Mouse (Mus musculus) hindbrain, embryonic 12.5 days (tissue): ENCODE measurements around the gene Ap5m1. TPM values are rescaled to one million over a fixed set of nuclear protein-coding genes. Genes with fewer than 3 reads are reported as not detected.
"Not testable (repeated sequence)": the region's sequence is repeated elsewhere in the genome, so short reads cannot be mapped to it uniquely, and the experiment has no call there.

ENCODE experiments used
- ATAC-seq: fragments of 200-750 bp; cut with Nextera tagmentation; 2 replicates; pipeline ENCODE4 v1.8.0; 2017; ENCODE audit warnings: moderate TSS enrichment; ENCODE audit not compliant: low FRiP score
- H3K27ac ChIP-seq: fragments of 300-500 bp; sonication (generic); 2 replicates; pipeline ENCODE4 v1.5.1; 2016; ENCODE audit warnings: mild to moderate bottlenecking
- H3K27me3 ChIP-seq: fragments of 300-500 bp; sonication (generic); 2 replicates; pipeline ENCODE4 v1.6.1; 2016; ENCODE audit warnings: mild to moderate bottlenecking
- H3K36me3 ChIP-seq: fragments of 300-500 bp; sonication (generic); 2 replicates; pipeline ENCODE4 v1.6.1; 2016; ENCODE audit warnings: mild to moderate bottlenecking
- H3K4me1 ChIP-seq: fragments of 300-500 bp; sonication (generic); 2 replicates; pipeline ENCODE4 v1.6.1; 2016
- H3K4me2 ChIP-seq: fragments of 300-500 bp; sonication (generic); replicated peaks from 2 replicates; pipeline ENCODE4 v1.6.1; 2016; ENCODE audit warnings: mild to moderate bottlenecking
- H3K4me3 ChIP-seq: fragments of 300-500 bp; sonication (generic); 2 replicates; pipeline ENCODE4 v1.5.1; 2016; ENCODE audit warnings: mild to moderate bottlenecking
- H3K9ac ChIP-seq: fragments of 300-500 bp; sonication (generic); 2 replicates; pipeline ENCODE4 v1.6.1; 2016; ENCODE audit warnings: mild to moderate bottlenecking, moderate library complexity
- H3K9me3 ChIP-seq: fragments of 300-500 bp; sonication (generic); replicated peaks from 2 replicates; pipeline ENCODE4 v1.6.1; 2016; ENCODE audit warnings: mild to moderate bottlenecking
- WGBS: fragments of 180-500 bp; shearing (Covaris S2); methylation state at CpG from one replicate; pipeline ENCODE4 v1.1.7; 2016; 5-methylcytosine and 5-hydroxymethylcytosine counted together
- polyA plus RNA-seq: library from polyadenylated mRNA; unstranded; fragments of >200 nt; fragmentation: Nextera tagmentation; extraction: Ambion mirVana; gene quantifications from 2 replicates; pipeline ENCODE4 v1.2.1, GENCODE M21; 2016

The Ap5m1 gene
- polyA plus RNA-seq, 1 experiment from 2014 or later, result 31.1 TPM

DNA sequence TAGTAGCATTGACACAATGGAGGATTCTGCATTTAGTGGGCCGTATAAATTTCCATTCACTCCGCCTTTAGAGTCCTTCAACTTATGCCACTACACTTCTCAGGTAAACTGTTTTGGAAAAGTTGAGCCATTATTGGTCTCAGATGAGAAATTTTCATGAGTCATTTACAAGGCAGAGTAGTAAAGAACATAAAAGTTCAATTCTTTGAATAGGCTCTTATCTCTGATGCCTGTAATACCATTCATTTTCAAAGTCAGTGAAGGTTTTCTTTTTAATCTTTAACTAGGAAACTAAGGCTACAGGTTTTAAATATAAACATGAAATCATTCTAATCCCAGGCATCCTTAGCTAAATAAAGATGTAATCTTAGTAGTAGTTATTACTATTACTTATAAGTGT lies 12.9 kb downstream of the Ap5m1 start:
- Histone ChIP-seq H3K27me3 (no peaks in the 10 kb centered on the region), H3K4me1 (no peaks in the 10 kb centered on the region), H3K36me3 (peaks cover 27% of the 10 kb centered on the region), H3K4me3 (no peak overlapping the region), H3K27ac (no peak overlapping the region), H3K9me3 (no peaks in the 10 kb centered on the region), H3K4me2 (no peak overlapping the region), H3K9ac (no peak overlapping the region)
- 97% methylated on average over 2 of the region's 2 CpGs for WGBS
- ATAC-seq, result no peak

DNA sequence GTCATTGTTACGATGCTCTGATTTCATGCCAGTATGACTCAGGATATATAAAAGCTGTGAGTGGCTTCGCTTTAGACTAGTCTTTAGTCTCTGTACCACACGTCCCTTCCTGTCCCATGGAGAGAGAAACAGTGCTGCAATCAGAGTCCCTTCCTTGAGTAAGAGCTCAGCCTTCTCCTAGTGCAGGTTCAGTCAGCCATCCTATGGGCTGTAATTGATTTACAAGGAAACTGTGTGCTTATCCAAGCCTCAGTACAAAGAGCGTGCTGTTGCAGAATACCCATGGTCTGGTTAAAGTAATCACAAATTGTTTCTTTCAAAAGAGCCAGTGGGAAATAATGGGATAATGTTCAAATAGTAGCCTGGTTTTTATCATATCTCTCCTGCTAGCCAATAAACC lies 20.6 kb downstream of the Ap5m1 start:
- Histone ChIP-seq H3K9me3 (no peaks in the 10 kb centered on the region), H3K36me3 (peaks cover 21% of the 10 kb centered on the region; the same call in 1 of the 2 replicates), H3K27ac (no peak overlapping the region), H3K9ac (no peak overlapping the region), H3K4me1 (no peaks in the 10 kb centered on the region), H3K4me3 (no peak overlapping the region), H3K27me3 (no peaks in the 10 kb centered on the region), H3K4me2 (no peak overlapping the region)
- no peak for ATAC-seq
- 85% methylated on average over 4 of the region's 4 CpGs for WGBS

DNA sequence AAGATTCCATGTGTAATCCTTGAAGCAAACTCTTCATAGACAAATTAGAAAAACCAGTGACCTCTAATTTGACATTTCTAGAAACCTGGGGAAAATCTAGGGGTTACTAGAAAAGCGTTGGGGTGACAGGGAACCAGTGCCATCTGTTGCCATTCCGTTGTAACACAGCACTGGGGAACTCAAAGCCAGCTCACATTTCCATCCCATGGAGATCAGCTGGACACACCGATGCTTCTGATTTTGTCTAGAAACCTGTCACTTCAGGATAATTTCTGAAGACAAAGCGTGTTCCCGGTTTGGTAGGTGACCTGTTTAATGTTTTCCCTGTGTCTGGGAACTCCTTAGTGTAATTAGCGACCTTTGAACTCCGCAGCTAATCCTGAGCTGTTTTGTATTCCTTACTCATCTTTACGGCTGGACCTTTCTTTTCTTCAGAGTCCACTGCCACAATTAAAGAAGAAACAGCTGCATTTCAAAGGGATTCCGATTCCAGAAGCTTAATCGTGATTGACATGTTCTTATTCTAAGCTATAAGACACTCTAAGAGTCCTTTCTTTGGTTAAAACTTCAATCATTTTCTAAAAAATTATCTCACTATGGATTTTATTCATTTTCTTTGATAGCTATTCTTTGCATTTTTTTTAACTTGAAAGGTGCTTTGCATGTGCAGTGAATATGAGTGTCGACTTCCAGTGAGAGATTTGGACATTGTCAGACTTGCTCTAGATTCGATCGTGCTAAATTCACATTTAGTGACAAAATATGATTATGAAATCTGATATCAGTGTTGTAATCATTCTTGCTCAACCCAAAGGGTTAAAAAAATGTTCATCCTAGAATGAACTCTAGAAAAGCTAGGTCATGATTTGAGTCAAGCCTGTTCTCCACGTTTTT lies 22.5 kb downstream of the Ap5m1 start:
- Histone ChIP-seq H3K4me1 (no peaks in the 10 kb centered on the region), H3K9me3 (no peaks in the 10 kb centered on the region), H3K36me3 (peaks cover 13% of the 10 kb centered on the region; the same call in 1 of the 2 replicates), H3K27ac (no peak overlapping the region), H3K9ac (no peak overlapping the region), H3K27me3 (no peaks in the 10 kb centered on the region), H3K4me3 (no peak overlapping the region), H3K4me2 (no peak overlapping the region)
- 55% methylated on average over 14 of the region's 14 CpGs for WGBS
- ATAC-seq, result no peak

DNA sequence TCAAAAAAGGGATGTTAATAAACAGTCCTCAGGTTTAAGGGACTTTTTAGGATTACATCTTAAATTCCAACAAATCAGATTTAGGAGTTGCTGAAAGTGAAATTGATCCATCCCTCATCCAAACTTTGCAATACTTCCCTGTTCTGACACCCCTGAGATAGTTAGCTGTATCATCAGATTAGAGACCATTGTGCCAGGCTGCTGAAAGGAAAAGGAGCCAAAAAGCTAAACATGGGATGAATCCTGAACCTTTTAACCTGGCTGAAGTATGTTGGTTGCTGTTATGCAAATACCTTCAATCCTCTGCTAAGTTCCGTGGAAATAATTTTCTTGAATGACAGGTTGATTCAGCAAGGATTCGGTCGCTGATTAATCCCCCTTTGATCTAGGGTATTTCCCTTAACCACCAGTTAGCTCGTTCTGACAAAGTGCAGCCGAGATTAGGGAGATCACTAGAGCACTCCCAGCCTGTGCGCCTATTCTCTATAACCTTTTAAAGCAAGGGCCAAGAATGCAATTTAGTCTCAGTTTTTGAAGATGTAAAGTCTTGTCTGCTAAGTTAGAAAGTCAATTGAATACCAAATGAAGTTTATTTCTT lies 23.7 kb downstream of the Ap5m1 start:
- Histone ChIP-seq H3K4me3 (no peak overlapping the region), H3K9me3 (no peaks in the 10 kb centered on the region), H3K27ac (no peak overlapping the region), H3K4me2 (no peak overlapping the region), H3K4me1 (no peaks in the 10 kb centered on the region), H3K27me3 (no peaks in the 10 kb centered on the region), H3K36me3 (peaks cover 10% of the 10 kb centered on the region; the same call in 1 of the 2 replicates), H3K9ac (no peak overlapping the region)
- ATAC-seq, result no peak
- WGBS, result 23% methylated on average over 6 of the region's 6 CpGs

DNA sequence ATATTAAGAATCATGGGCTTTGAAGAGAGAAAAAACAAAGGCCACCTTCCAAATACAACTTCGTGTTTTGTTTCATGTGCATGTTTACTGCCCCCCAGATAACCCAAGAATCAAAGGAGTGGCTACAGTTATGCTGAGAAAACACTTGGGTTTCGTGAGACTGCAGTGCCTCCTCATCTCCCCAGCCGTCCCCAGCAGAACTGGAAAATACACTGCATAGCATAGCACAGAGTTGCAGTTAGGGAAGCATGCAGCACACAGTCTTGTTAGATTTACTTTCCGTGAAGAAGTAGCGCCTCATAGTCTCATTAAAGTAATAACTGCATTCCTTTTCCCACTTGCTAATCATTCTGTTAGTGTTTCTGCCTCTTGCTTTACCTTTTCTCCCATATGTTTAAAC lies 24.2 kb downstream of the Ap5m1 start:
- no peaks in the 10 kb centered on the region for H3K4me1 ChIP-seq
- H3K27me3 ChIP-seq, result no peaks in the 10 kb centered on the region
- no peak overlapping the region for H3K4me2 ChIP-seq
- ATAC-seq, result no peak
- H3K4me3 ChIP-seq, result no peak overlapping the region
- WGBS, result 66% methylated on average over 5 of the region's 5 CpGs
- no peak overlapping the region for H3K27ac ChIP-seq
- no peaks in the 10 kb centered on the region for H3K9me3 ChIP-seq
- H3K36me3 ChIP-seq, result peaks cover 8% of the 10 kb centered on the region; the same call in 1 of the 2 replicates
- no peak overlapping the region for H3K9ac ChIP-seq

DNA sequence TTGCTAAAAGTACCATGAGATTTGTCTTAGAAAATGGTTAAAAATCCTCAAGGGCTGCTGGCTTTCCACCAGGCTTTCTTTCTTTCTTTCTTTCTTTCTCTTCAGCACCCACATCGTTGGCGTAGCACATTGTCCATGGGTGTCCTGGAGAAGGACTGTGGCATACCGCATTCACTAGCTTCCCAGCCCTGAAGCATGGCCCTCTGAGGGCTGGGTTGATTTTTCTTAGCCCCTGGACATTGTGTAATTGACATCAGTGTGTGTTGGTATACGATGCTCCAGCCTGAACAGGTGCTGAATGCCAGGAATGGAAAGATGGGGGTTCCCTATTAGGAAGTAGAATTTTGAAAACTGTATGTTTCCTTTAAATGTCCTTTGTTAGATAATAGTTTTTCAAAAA lies 25.4 kb downstream of the Ap5m1 start:
- Histone ChIP-seq H3K4me2 (no peak overlapping the region), H3K27ac (no peak overlapping the region), H3K27me3 (no peaks in the 10 kb centered on the region), H3K4me3 (no peak overlapping the region), H3K9me3 (no peaks in the 10 kb centered on the region), H3K9ac (no peak overlapping the region), H3K4me1 (no peaks in the 10 kb centered on the region), H3K36me3 (peaks cover 7% of the 10 kb centered on the region; the same call in 1 of the 2 replicates)
- no peak for ATAC-seq
- 91% methylated on average over 4 of the region's 4 CpGs for WGBS

- not testable (repeated sequence) for H3K9ac ChIP-seq, H3K4me3 ChIP-seq, H3K4me1 ChIP-seq, ATAC-seq, H3K9me3 ChIP-seq, H3K4me2 ChIP-seq, H3K36me3 ChIP-seq, H3K27me3 ChIP-seq, H3K27ac ChIP-seq
- 61% methylated on average over 1 of the region's 1 CpGs for WGBS
Measured at GRCm38 (mm10) chr14:49091755-49092154, 25.9 kb downstream of the Ap5m1 start.

DNA sequence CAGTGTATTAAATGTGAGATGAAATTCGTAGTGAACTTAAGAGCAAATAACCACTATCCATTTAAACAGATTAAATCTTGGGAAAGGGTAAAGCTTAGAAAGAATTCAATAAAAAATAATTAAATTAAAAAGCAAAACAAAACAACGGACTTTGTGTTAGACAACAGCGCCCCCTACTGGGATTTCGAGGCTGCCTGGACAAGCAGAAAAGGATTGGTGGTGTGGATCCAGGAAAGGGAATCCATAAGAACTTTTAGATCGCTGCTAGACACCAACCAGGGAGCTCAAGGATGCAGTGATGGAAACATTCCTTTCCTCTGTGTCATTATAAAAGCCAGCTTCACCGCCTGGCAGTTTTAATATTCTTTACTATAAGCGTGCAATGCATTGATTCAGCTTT lies 52.5 kb downstream of the Ap5m1 start:
- H3K4me1 ChIP-seq, result no peaks in the 10 kb centered on the region
- H3K4me3 ChIP-seq, result no peak overlapping the region
- H3K27ac ChIP-seq, result no peak overlapping the region
- H3K9me3 ChIP-seq, result no peaks in the 10 kb centered on the region
- H3K4me2 ChIP-seq, result no peak overlapping the region
- H3K27me3 ChIP-seq, result no peaks in the 10 kb centered on the region
- no peak overlapping the region for H3K9ac ChIP-seq
- WGBS, result 11% methylated on average over 7 of the region's 7 CpGs
- no peaks in the 10 kb centered on the region for H3K36me3 ChIP-seq
- no peak for ATAC-seq

GRCm38 (mm10) chr14:49121723-49122122 lies 55.8 kb downstream of the Ap5m1 start:
- no peak for ATAC-seq
- Histone ChIP-seq H3K4me1 (no peaks in the 10 kb centered on the region), H3K27ac (no peak overlapping the region), H3K36me3 (no peaks in the 10 kb centered on the region), H3K4me3 (no peak overlapping the region), H3K27me3 (no peaks in the 10 kb centered on the region), H3K4me2 (no peak overlapping the region), H3K9ac (no peak overlapping the region), H3K9me3 (no peaks in the 10 kb centered on the region)
- 78% methylated on average over 9 of the region's 9 CpGs for WGBS

GRCm38 (mm10) chr14:49127162-49127779 lies 61.4 kb downstream of the Ap5m1 start:
- no peaks in the 10 kb centered on the region for H3K9me3 ChIP-seq
- no peaks in the 10 kb centered on the region for H3K36me3 ChIP-seq
- peaks cover 13% of the 10 kb centered on the region for H3K4me1 ChIP-seq
- no peak overlapping the region for H3K27ac ChIP-seq
- 55% methylated on average over 23 of the region's 23 CpGs for WGBS
- H3K4me2 ChIP-seq, result peak overlapping the region; percentile 41
- peak; percentile 46; the same call in 1 of the 2 replicates for ATAC-seq
- no peaks in the 10 kb centered on the region for H3K27me3 ChIP-seq
- peak overlapping the region; percentile 9 for H3K4me3 ChIP-seq
- H3K9ac ChIP-seq, result peak overlapping the region; percentile 24; the same call in 1 of the 2 replicates

- Histone ChIP-seq H3K4me2 (no peak overlapping the region), H3K4me3 (no peak overlapping the region), H3K4me1 (peaks cover 13% of the 10 kb centered on the region), H3K9ac (no peak overlapping the region), H3K9me3 (no peaks in the 10 kb centered on the region), H3K27me3 (no peaks in the 10 kb centered on the region), H3K27ac (no peak overlapping the region), H3K36me3 (no peaks in the 10 kb centered on the region)
- WGBS, result 49% methylated on average over 10 of the region's 10 CpGs
- no peak for ATAC-seq
Measured at GRCm38 (mm10) chr14:49128544-49129263, 62.8 kb downstream of the Ap5m1 start.

GRCm38 (mm10) chr14:49132391-49132790 lies 66.5 kb downstream of the Ap5m1 start:
- Histone ChIP-seq H3K4me1 (peaks cover 10% of the 10 kb centered on the region), H3K4me3 (no peak overlapping the region), H3K36me3 (no peaks in the 10 kb centered on the region), H3K9me3 (no peaks in the 10 kb centered on the region), H3K27me3 (no peaks in the 10 kb centered on the region), H3K9ac (no peak overlapping the region), H3K4me2 (no peak overlapping the region), H3K27ac (no peak overlapping the region)
- ATAC-seq, result no peak
- 86% methylated on average over 3 of the region's 3 CpGs for WGBS
